Mouse (Mus musculus) adrenal gland, adult 10 weeks (tissue): ENCODE results near the gene Ercc5. TPM values are rescaled to one million over a fixed set of nuclear protein-coding genes. Genes with fewer than 3 reads are reported as not detected.

Experiments
- polyA plus RNA-seq: library from polyadenylated mRNA; stranded (reverse); fragments of 350-450 nt; fragmentation: Illumina TruSeq; extraction: RNeasy Lipid Tissue Mini Kit (QIAGEN cat#74804); gene quantifications from one replicate; pipeline ENCODE4 v1.2.3, GENCODE M21; 2014; ENCODE audit warnings: low read depth, low replicate concordance

Gene Ercc5
- polyA plus RNA-seq, result 33.6 TPM

DNA sequence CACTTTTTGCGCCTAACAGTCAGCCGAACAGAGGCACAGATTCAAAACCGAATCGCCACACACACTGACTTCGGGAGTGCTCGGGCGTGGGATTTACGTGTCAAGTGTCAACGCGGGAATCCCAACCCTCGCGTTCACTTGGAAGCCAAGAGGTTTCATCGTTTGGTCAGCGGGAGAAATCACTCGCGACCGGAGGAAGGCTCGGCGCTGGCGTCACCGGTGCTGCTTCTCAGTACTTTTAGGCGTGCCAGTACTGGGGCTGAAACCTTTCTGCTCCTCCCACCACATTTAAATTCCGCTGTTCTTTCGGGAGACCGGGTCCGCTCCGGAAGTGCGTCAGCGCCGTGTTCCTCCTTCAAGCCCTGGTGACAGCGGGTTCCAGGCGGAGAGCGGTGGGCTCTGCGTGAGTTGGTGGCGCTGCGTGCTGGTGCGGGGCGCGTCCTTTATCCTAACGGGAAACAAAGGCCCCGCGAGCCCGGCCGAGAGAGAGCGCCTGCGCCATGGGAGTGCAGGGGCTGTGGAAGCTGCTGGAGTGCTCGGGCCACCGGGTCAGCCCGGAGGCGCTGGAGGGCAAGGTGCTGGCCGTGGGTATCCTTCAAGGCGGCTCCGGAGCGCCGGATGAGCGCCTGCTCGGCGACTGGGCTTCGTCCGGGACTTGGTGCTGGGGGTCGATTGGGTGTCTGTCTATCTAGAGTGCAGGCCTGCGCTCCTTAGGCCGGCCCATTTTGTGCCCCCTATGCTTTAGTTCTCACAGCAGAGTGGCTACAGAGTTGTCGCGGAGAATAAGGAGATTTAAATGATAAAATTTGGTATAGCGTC, at the start of gene Ercc5:
Ercc5 (plus strand) TSS at position 182 of the 819 bp plus-strand sequence.

DNA sequence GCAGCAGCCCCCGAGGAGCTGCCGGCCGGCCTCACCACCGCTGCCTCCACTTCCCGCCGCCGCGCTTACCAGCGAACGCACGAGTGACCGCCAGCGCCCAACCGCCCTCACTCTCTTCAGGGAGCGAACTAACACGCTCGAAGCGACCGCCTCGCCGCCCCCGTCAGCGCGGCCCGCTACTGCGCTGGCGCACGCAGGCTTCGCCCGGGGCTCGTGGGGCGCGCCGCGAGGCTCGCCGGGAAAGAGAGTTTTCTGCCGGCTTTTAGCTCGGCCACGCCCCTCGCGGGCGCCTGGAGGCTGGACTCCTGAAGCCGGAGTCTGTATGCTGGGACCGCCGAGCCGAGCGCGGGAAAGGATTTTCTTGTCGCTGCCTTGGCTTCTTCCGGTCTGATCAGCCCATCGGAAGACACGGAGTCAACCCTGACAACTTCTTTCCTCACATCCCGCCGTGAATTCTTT, 45.3 kb upstream of the Ercc5 start, which contains the start of gene Tex30:
Tex30 (minus strand) TSS at position 183 of the 459 bp plus-strand sequence.

DNA sequence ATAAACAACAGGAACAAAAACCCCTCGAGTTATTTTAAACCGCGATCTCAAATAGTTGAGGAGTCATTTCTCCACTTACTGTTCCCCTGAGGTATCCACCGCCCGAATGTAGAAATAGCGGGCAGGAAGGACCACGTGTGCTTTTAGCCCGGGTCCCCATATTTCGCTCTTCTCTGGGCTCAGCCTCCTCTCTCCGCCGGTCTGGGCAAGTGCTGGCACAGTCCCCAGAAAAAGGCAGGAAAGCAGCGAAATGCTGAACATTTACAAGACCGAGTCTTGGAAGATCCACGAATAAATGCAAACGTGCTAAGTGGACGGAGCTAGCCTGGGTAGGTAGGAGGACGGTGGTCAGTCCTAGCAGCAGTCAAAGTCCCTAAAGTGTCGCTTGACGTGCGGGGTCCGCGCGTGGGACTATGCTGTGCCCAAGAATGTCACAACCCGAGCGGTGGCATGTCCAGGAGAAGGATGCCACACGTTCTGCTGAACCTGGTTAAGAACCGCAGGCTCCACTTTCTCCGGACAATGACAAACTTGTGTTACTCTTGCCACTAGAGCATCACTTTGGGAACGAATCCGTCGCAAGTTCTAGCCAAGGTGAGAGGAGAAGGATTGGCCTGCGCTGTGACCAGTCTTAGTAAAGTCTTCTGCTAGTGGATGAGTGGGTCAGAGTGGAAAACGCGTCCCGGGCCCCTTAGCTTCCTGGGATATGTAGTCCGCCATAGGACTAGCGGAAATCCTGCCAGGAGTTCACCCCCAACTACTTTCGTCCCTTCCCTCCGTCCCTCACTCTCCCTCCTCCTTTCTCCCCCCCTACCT, 29.1 kb upstream of the Ercc5 start, which contains the start of the genes Kdelc1 and Bivm:
Kdelc1 (minus strand) TSS at position 570 of the 816 bp plus-strand sequence.
Bivm (plus strand) TSS at position 719 of the 816 bp plus-strand sequence.

GRCm38 (mm10) chr1:44218876-44219275, 71.3 kb downstream of the Ercc5 start, which contains the start of gene Mettl21e:
Gene Mettl21e, minus strand, starts transcription at chr1:44218961.

Other genes starting within 250 kb of the Ercc5 start
- gene Tpp2, start 214.1 kb upstream of the Ercc5 start, polyA plus RNA-seq, result 124 TPM
- not detected for gene Mettl21c, start 127.7 kb upstream of the Ercc5 start, polyA plus RNA-seq
- gene Gm8251, start 85.8 kb upstream of the Ercc5 start, polyA plus RNA-seq, result 0.35 TPM
- 49.4 TPM for gene Tex30, start 45.3 kb upstream of the Ercc5 start, polyA plus RNA-seq
- 21.3 TPM for gene Kdelc1, start 28.9 kb upstream of the Ercc5 start, polyA plus RNA-seq
- gene Bivm, start 28.8 kb upstream of the Ercc5 start, polyA plus RNA-seq, result 53.8 TPM
- not detected for gene Mettl21e, start 71.2 kb downstream of the Ercc5 start, polyA plus RNA-seq